Mouse (Mus musculus) ES-E14 (cell line): ENCODE results near the gene Clec1b. TPM values are rescaled to one million over a fixed set of nuclear protein-coding genes. Genes with fewer than 3 reads are reported as not detected.

Source experiments
- DNase-seq: peaks from one replicate; pipeline ENCODE4 v3.0.0-alpha.2; 2013; ENCODE audit warnings: low read depth, low spot score
- H3K27ac ChIP-seq: 2 replicates; pipeline ENCODE4 v1.5.1; 2012; ENCODE audit warnings: low read depth, mild to moderate bottlenecking, low read length, moderate library complexity, mixed read lengths; ENCODE audit not compliant: poor library complexity, insufficient read depth, severe bottlenecking
- H3K36me3 ChIP-seq: 2 replicates; pipeline ENCODE4 v1.6.1; 2012; ENCODE audit warnings: mild to moderate bottlenecking, low read length, moderate library complexity, mixed read lengths; ENCODE audit not compliant: control insufficient read depth, poor library complexity, insufficient read depth, severe bottlenecking
- H3K4me1 ChIP-seq, 2 experiments: fragments of 150-350 bp in 1 of 2; sonication (generic) in 1 of 2; 2 replicates each; pipeline ENCODE4 v1.6.1; 2012; ENCODE audit warnings: low read length in 2 of 2, mild to moderate bottlenecking in 1 of 2, mixed read lengths in 1 of 2; ENCODE audit not compliant: control insufficient read depth in 2 of 2, insufficient read depth in 2 of 2, poor library complexity in 1 of 2
- H3K4me3 ChIP-seq, 2 experiments: fragments of 150-350 bp in 1 of 2; sonication (generic) in 1 of 2; 2 replicates each; pipeline ENCODE4 v1.5.1; 2012; ENCODE audit warnings: low read length in 2 of 2, low read depth in 1 of 2, mild to moderate bottlenecking in 1 of 2, mixed read lengths in 1 of 2; ENCODE audit not compliant: insufficient read depth in 1 of 2, poor library complexity in 1 of 2, severe bottlenecking in 1 of 2
- H3K9ac ChIP-seq: 2 replicates; pipeline ENCODE4 v1.6.1; 2012; ENCODE audit warnings: low read depth, mild to moderate bottlenecking, low read length, mixed read lengths; ENCODE audit not compliant: poor library complexity, insufficient read depth, severe bottlenecking
- H3K9me3 ChIP-seq: fragments of 150-350 bp; sonication (generic); 2 replicates; pipeline ENCODE4 v1.6.1; 2012; ENCODE audit warnings: low read depth, mild to moderate bottlenecking, low read length; ENCODE audit not compliant: control insufficient read depth, insufficient read depth
- CHD2 ChIP-seq: IDR thresholded peaks from 2 replicates; pipeline ENCODE4 v1.6.1; 2014; ENCODE audit warnings: mild to moderate bottlenecking, low read depth, low read length, inconsistent platforms
- HCFC1 ChIP-seq: IDR thresholded peaks from 2 replicates; pipeline ENCODE4 v1.6.1; 2012; ENCODE audit warnings: low read length, inconsistent platforms, borderline replicate concordance; ENCODE audit not compliant: insufficient read depth
- MAFK ChIP-seq: IDR thresholded peaks from 2 replicates; pipeline ENCODE4 v1.6.1; 2014; ENCODE audit warnings: mild to moderate bottlenecking, low read depth, low read length, inconsistent platforms; ENCODE audit not compliant: insufficient read depth
- ZC3H11A ChIP-seq: IDR thresholded peaks from 2 replicates; pipeline ENCODE4 v1.6.1; 2012; ENCODE audit warnings: low read depth, mild to moderate bottlenecking, inconsistent platforms, low read length, borderline replicate concordance
- ZNF384 ChIP-seq: IDR thresholded peaks from 2 replicates; pipeline ENCODE4 v1.6.1; 2012; ENCODE audit warnings: low read depth, low read length, inconsistent platforms
- in situ Hi-C, 2 experiments: fragments of 600-800 bp; cut with MboI; formaldehyde crosslinking; loops; one replicate each; pipeline ENCODE4 v1.15.1; 2025; ENCODE audit warnings: low sequenced_read_pairs in 2 of 2, inconsistent platforms in 1 of 2; ENCODE audit not compliant: unreplicated experiment in 2 of 2
- total RNA-seq: library from RNA; depleted of rRNA; stranded (reverse); fragments of 300-350 nt; gene quantifications from 2 replicates; pipeline ENCODE4 v1.2.3, GENCODE M21; 2012

Gene Clec1b
- total RNA-seq, 1 experiment, result not detected

DNA sequence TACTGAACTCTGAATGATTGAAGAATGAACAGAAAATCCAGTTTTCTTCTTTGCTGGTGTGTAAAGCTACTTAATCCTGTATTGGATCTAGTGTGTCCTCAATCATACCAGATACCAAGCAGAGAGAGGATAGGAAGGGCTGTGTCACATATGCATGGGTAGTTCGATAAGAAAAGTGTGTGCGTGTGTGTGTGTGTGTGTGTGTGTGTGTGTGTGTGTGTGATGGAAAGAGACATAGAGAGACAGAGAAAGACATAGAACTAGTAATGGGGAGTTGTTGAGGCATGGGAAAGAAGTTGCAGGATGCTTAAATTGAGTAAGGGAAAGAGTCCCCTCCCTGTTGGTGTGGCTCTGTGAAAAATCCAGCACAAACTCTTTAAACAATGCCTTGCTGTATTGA lies 11.3 kb upstream of the Clec1b start, which contains the start of gene Clec12b:
TSS of gene Clec12b (minus strand) at position 101 of the 400 bp plus-strand sequence.
- no peak within 1 kb of the TSS for H3K27ac ChIP-seq
- in situ Hi-C loops, result no loop called here
- no peak within 1 kb of the TSS for H3K9ac ChIP-seq
- H3K36me3 ChIP-seq, result no peaks in the 10 kb centered on the region
- TF ChIP-seq ZC3H11A, result no peak
- TF ChIP-seq HCFC1, result no peak
- TF ChIP-seq MAFK, result no peak
- no peak for TF ChIP-seq CHD2
- TF ChIP-seq ZNF384, result no peak
- no peak for DNase-seq
- H3K9me3 ChIP-seq, result no peaks in the 10 kb centered on the region
- H3K4me1 ChIP-seq, result no peaks in the 10 kb centered on the region
- H3K4me3 ChIP-seq, result no peak within 1 kb of the TSS

DNA sequence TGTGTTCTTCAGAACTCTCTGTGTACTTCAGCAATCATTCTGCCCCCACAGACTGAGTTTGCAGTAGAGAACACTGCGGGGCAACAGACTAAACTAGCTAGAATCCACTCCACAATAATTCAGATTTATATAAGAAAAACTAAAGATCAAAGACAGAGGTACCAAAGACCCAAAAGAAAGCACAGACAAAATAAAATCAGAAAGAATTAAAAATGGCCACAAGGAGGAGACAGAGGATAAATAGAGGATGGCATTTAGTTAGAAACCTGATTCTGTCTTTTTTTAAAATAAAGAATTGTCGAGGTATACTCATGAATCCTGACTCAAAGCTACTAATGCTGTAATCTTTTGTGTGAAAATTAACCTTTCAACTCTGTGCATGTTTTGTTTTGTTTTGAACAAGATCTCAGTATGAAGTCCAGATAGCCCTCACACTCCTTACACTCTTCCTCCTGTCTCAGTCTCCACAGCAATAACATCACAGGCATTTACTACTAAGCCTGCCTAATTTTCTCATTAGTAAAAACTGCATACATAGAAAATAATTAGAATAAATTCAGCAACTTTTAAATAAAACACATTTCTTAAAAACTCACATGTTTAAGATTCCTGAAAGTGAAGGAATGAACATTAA lies 3.9 kb upstream of the Clec1b start:
- Histone ChIP-seq H3K4me1 (no peaks in the 10 kb centered on the region), H3K27ac (no peak overlapping the region), H3K9ac (no peak overlapping the region), H3K36me3 (no peaks in the 10 kb centered on the region), H3K9me3 (no peaks in the 10 kb centered on the region), H3K4me3 (no peak overlapping the region)
- DNase-seq, result no peak
- TF ChIP-seq HCFC1 (no peak), ZC3H11A (no peak), MAFK (no peak), ZNF384 (no peak)
- in situ Hi-C loops, result no loop called here

DNA sequence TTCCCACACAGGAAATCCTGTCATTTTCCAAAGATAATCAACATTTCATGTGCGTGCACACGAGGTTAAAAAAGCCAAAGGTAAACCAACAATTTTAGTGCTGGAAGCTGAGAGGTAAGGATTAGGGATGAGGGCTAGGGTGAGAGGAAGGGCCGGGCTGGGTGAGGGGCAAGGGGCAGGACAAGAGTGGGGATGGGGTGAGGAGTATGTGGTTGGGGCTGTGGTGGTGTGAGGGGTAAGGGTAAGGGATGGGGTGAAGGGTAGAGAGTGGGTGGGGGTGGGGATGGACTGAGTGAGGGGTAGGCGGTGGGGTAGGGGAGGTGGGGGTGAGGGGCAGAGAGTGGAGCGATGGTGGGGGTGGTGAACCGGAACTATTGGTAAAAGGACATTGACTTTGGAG lies 3.4 kb upstream of the Clec1b start:
- no peaks in the 10 kb centered on the region for H3K9me3 ChIP-seq
- H3K36me3 ChIP-seq, result no peaks in the 10 kb centered on the region
- no peak for TF ChIP-seq ZNF384
- no peak for TF ChIP-seq CHD2
- TF ChIP-seq HCFC1, result no peak
- TF ChIP-seq ZC3H11A, result no peak
- no peak for TF ChIP-seq MAFK
- no peaks in the 10 kb centered on the region for H3K4me1 ChIP-seq
- in situ Hi-C loops, result no loop called here
- no peak for DNase-seq
- no peak overlapping the region for H3K9ac ChIP-seq
- no peak overlapping the region for H3K27ac ChIP-seq
- H3K4me3 ChIP-seq, result no peak overlapping the region

DNA sequence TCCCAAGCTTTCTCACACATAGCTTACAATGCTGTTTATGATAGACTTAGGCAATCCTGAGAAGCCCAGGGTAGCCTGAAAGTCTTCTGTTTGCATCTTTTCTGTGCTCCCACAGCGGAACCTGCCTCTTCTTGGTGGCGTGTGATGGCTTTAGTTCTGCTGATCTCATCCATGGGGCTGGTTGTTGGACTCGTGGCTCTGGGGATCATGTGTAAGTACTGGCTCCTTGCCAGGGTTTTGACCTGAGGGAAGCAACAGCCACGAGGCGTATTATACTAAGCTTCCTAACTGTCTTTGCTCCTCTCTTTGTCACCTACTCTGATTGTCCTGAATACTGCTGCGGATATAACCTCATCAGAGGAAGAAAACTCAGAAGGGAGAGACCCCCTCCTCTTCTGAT lies 2.8 kb downstream of the Clec1b start:
- TF ChIP-seq ZC3H11A (no peak), HCFC1 (no peak), ZNF384 (no peak)
- no peak for DNase-seq

DNA sequence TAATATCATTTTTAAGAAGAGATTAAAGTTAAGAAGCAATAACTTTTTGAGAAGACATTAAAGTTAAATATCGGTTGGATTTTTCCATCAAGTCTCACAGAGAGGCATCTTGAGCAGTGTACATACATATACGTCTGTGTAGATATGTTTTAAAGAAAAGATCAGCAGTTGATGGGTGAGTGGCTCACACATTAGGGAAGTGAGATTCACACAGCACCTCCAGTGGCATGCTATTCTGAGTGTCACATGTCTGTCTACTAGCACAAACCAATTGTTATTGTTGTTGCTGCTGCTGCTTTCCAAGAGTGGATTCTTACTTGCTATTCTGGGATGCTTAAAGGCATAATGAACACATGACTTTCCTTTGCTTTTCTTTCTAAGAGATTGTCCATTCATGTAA lies 5.3 kb downstream of the Clec1b start:
- H3K36me3 ChIP-seq, result no peaks in the 10 kb centered on the region
- no peak for DNase-seq
- no peak overlapping the region for H3K4me3 ChIP-seq
- no peaks in the 10 kb centered on the region for H3K4me1 ChIP-seq
- no peak for TF ChIP-seq HCFC1
- TF ChIP-seq ZNF384, result no peak
- no peak for TF ChIP-seq CHD2
- no peak for TF ChIP-seq ZC3H11A
- no peak for TF ChIP-seq MAFK
- no peak overlapping the region for H3K9ac ChIP-seq
- H3K27ac ChIP-seq, result no peak overlapping the region
- H3K9me3 ChIP-seq, result no peaks in the 10 kb centered on the region
- in situ Hi-C loops, result no loop called here

More for the DNA sequence above, 2.8 kb downstream of the Clec1b start:
- no peaks in the 10 kb centered on the region for H3K9me3 ChIP-seq
- no peak overlapping the region for H3K9ac ChIP-seq
- no peak overlapping the region for H3K4me3 ChIP-seq
- in situ Hi-C loops, result no loop called here
- no peaks in the 10 kb centered on the region for H3K36me3 ChIP-seq
- no peaks in the 10 kb centered on the region for H3K4me1 ChIP-seq
- H3K27ac ChIP-seq, result no peak overlapping the region
